ENCODE assay signal across 12 mouse cellular contexts in genomic region chr6:37325906-37326602, GRCm38 (mm10). TPM values are rescaled to one million over a fixed set of nuclear protein-coding genes. Genes with fewer than 3 reads are reported as not detected.
A peak's percentile ranks its signal among the peaks of the same experiment; 100 is the strongest.
DNase-seq lines count a peak whose midpoint lies in the region; ATAC-seq and TF ChIP-seq lines count a peak whose summit lies in the region.
"Had no signal": no experiment of that assay in that cellular context is flagged by ENCODE, and none has a peak within 500 bp of the region (broad histone marks: within the 10 kb centered on the region; RNA-seq: fewer than 3 reads in every experiment).

No protein-coding gene starts in this region.

- ATAC-seq in heart, postnatal 0 days (ENCODE audit: insufficient read depth, low read depth): no peak
- ATAC-seq in neural tube, embryonic 13.5 days (ENCODE audit: low read depth): no peak

- H3K4me3 ChIP-seq in heart, postnatal 0 days (ENCODE audit: low read depth, low read length): no peak overlapping the region
- no peak overlapping the region for H3K4me3 ChIP-seq in neural tube, embryonic 13.5 days
- H3K4me3 ChIP-seq in thymus, adult 2 months (ENCODE audit: control insufficient read depth, insufficient read depth, low read length): no peak overlapping the region
- H3K4me3 ChIP-seq: liver, embryonic 15.5 days had no signal

- 87% methylated on average over 9 of the region's 9 CpGs for WGBS in heart, postnatal 0 days
- 95% methylated on average over 9 of the region's 9 CpGs for WGBS in neural tube, embryonic 13.5 days
- 94% methylated on average over 9 of the region's 9 CpGs for WGBS in thymus, adult 2 months

- no peak for TF ChIP-seq POLR2A in thymus, adult 2 months (IDR thresholded peaks at IDR 0.05; ENCODE audit: control insufficient read depth, extremely low read depth, insufficient read depth, low read length, poor library complexity)

- peaks cover 18% of the 10 kb centered on the region for H3K4me1 ChIP-seq in heart, postnatal 0 days (ENCODE audit: control insufficient read depth, insufficient read depth)
- H3K4me1 ChIP-seq in neural tube, embryonic 13.5 days (replicated peaks): peaks cover 48% of the 10 kb centered on the region
- no peaks in the 10 kb centered on the region for H3K4me1 ChIP-seq in thymus, adult 2 months (replicated peaks; ENCODE audit: control insufficient read depth, insufficient read depth, low read length)
- H3K4me1 ChIP-seq: liver, embryonic 15.5 days had no signal

- TF ChIP-seq CTCF in heart, postnatal 0 days (IDR thresholded peaks at IDR 0.05; ENCODE audit: low read depth): no peak
- no peak for TF ChIP-seq CTCF in thymus, adult 2 months (IDR thresholded peaks at IDR 0.05; ENCODE audit: borderline replicate concordance, control insufficient read depth, extremely low read depth, insufficient read depth, low read length, poor library complexity)

- no peak overlapping the region for H3K4me2 ChIP-seq in heart, postnatal 0 days (ENCODE audit: low read depth, low read length)
- H3K4me2 ChIP-seq in neural tube, embryonic 13.5 days: no peak overlapping the region
- H3K4me2 ChIP-seq: liver, embryonic 15.5 days had no signal

- H3K27ac ChIP-seq in heart, postnatal 0 days (ENCODE audit: low read depth): peak overlapping the region; percentile 19; the same call in 1 of the 2 replicates
- H3K27ac ChIP-seq in neural tube, embryonic 13.5 days (replicated peaks): peak overlapping the region; percentile 65; the same call in 1 of the 2 replicates
- no peak overlapping the region for H3K27ac ChIP-seq in thymus, adult 2 months (ENCODE audit: control insufficient read depth, insufficient read depth, low read length)
- H3K27ac ChIP-seq: liver, embryonic 15.5 days had no signal

- no peak overlapping the region for H3K9ac ChIP-seq in heart, postnatal 0 days (replicated peaks; ENCODE audit: low read depth, low read length)
- H3K9ac ChIP-seq in neural tube, embryonic 13.5 days: no peak overlapping the region
- H3K9ac ChIP-seq: liver, embryonic 15.5 days had no signal

- H3K9me3 ChIP-seq in heart, postnatal 0 days (replicated peaks; ENCODE audit: control insufficient read depth, low read length): no peaks in the 10 kb centered on the region
- no peaks in the 10 kb centered on the region for H3K9me3 ChIP-seq in neural tube, embryonic 13.5 days
- H3K9me3 ChIP-seq: liver, embryonic 15.5 days had no signal

- TF ChIP-seq EP300 in heart, postnatal 0 days (IDR thresholded peaks at IDR 0.05; ENCODE audit: low read depth): no peak

- DNase-seq in cerebellum, postnatal 14 days: peak; percentile 37 to 49
- DNase-seq in cerebellum, adult 18-20 months: no peak
- no peak for DNase-seq in heart, postnatal 0 days (ENCODE audit: low spot score)
- no peak for DNase-seq in heart, postnatal 25 days (ENCODE audit: low spot score)
- no peak for DNase-seq in neural tube, embryonic 10.5 days (ENCODE audit: extremely low spot score, low spot score)
- DNase-seq in frontal cortex, postnatal 14 days (ENCODE audit: low spot score in 2 of 2): no peak
- no peak for DNase-seq in thymus, adult 2 months
- DNase-seq: spleen, adult 18-20 months; thymus, postnatal 14 days had no signal

- H3K36me3 ChIP-seq in heart, postnatal 0 days (replicated peaks; ENCODE audit: control insufficient read depth, insufficient read depth, low read length): no peaks in the 10 kb centered on the region; the same call in 1 of the 2 replicates
- H3K36me3 ChIP-seq in neural tube, embryonic 13.5 days: no peaks in the 10 kb centered on the region
- no peaks in the 10 kb centered on the region for H3K36me3 ChIP-seq in thymus, adult 2 months (ENCODE audit: control insufficient read depth, insufficient read depth, low read length)
- H3K36me3 ChIP-seq: liver, embryonic 15.5 days had no signal

- intact Hi-C loops in heart, postnatal 25 days (cut with DNase I): no loop called here

- H3K27me3 ChIP-seq in heart, postnatal 0 days (ENCODE audit: control insufficient read depth, insufficient read depth, low read length): no peaks in the 10 kb centered on the region
- H3K27me3 ChIP-seq in neural tube, embryonic 13.5 days: no peaks in the 10 kb centered on the region
- no peaks in the 10 kb centered on the region for H3K27me3 ChIP-seq in thymus, adult 2 months (ENCODE audit: control insufficient read depth, insufficient read depth, low read length)
- H3K27me3 ChIP-seq: liver, embryonic 15.5 days had no signal

RNA-seq across cellular contexts. Expression of gene Dgki, which starts 26.1 kb away (rescaled TPM):
- total RNA-seq in heart, postnatal 0 days (2014; rRNA removed; ENCODE audit: low replicate concordance): 0.11 and 0.66 TPM in 2 replicates
- 0.33 TPM in 2 replicates for polyA plus RNA-seq in heart, postnatal 0 days (2015; fragmentation: Nextera tagmentation; extraction: Ambion mirVana)
- under 1 TPM; 0.20 to 0.29 TPM for total RNA-seq in heart, postnatal 25 days (2021)
- polyA plus RNA-seq in neural tube, embryonic 13.5 days (2015; fragmentation: Nextera tagmentation; extraction: Ambion mirVana): 5.9 and 6.6 TPM in 2 replicates
- 0.13 and 0.15 TPM in 2 replicates for polyA plus RNA-seq in thymus, adult 2 months (2012; rRNA removed)
- total RNA-seq: MEL had no signal

Comparison
In these comparisons a context has a peak if more than half of its experiments do, and no peak if none do; other contexts are left out.
1. DNase-seq: peak in cerebellum, postnatal 14 days (2 of 2); none in cerebellum, adult 18-20 months (0 of 2), heart, postnatal 0 days (single experiment), heart, postnatal 25 days (single experiment), neural tube, embryonic 10.5 days (single experiment), frontal cortex, postnatal 14 days (0 of 2) and thymus, adult 2 months (single experiment).